Mouse (Mus musculus): ENCODE data around the gene Cx3cl1. TPM values are rescaled to one million over a fixed set of nuclear protein-coding genes. Genes with fewer than 3 reads are reported as not detected.

Gene Cx3cl1
- polyA plus RNA-seq, 1 experiment from 2014 or later: 4.5 TPM

DNA sequence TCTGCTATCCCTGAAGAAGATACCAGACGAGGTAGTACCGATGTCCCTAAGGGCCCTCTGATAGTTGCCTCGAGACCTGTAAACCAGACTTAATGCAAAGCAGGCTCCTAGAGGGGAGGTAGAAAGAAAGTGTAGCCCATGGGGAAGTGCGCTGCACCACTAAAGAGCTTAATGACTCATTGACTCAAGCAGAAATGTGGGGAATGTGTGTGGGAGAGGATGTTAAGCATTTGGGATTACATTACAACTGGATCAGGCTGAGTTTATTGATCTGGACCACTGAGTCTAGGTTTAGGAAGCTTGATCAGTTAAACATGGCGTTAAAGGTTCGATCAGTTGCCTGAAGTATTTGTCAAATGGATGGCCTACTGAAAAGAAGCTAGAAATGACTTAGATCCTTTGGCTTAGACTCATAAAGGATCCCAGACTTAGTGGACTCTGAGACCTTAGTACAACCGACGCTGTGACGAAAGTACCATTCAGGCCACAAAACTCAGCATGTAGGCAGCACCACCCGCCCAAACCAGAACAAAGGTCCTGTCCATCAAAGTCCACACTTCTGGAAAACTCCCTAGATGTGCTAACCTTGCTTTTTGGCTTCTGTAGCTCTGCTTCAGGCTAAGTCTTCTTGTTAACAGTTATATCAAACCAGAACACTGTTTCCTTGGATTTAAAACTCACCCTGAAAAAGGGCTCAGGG lies 17.6 kb downstream of the Cx3cl1 start:
- Histone ChIP-seq H3K9me3 (no peaks in the 10 kb centered on the region), H3K36me3 (replicated peaks) (no peaks in the 10 kb centered on the region), H3K27me3 (replicated peaks; ENCODE audit: low read depth, poor library complexity, severe bottlenecking) (no peaks in the 10 kb centered on the region), H3K4me1 (peaks cover 14% of the 10 kb centered on the region), H3K27ac (replicated peaks) (no peak overlapping the region), H3K4me3 (no peak overlapping the region)
- 67% methylated on average over 10 of the region's 10 CpGs for WGBS
- DNase-seq (ENCODE audit: low spot score): no peak

- H3K4me3 ChIP-seq: no peak overlapping the region
- no peaks in the 10 kb centered on the region for H3K4me1 ChIP-seq
- no peak for DNase-seq (ENCODE audit: low spot score)
- no peaks in the 10 kb centered on the region for H3K27me3 ChIP-seq (replicated peaks; ENCODE audit: low read depth, poor library complexity, severe bottlenecking)
- no peaks in the 10 kb centered on the region for H3K9me3 ChIP-seq
- 92% methylated on average over 4 of the region's 4 CpGs for WGBS
- no peak overlapping the region for H3K27ac ChIP-seq (replicated peaks)
- no peaks in the 10 kb centered on the region for H3K36me3 ChIP-seq (replicated peaks)
Observed at GRCm38 (mm10) chr8:94794368-94794767, 22.6 kb downstream of the Cx3cl1 start.

GRCm38 (mm10) chr8:94794782-94795181 lies 23.0 kb downstream of the Cx3cl1 start:
- H3K27me3 ChIP-seq (replicated peaks; ENCODE audit: low read depth, poor library complexity, severe bottlenecking): no peaks in the 10 kb centered on the region
- H3K4me1 ChIP-seq: no peaks in the 10 kb centered on the region
- H3K36me3 ChIP-seq (replicated peaks): no peaks in the 10 kb centered on the region
- no peak overlapping the region for H3K4me3 ChIP-seq
- 96% methylated on average over 2 of the region's 2 CpGs for WGBS
- no peak overlapping the region for H3K27ac ChIP-seq (replicated peaks)
- H3K9me3 ChIP-seq: no peaks in the 10 kb centered on the region
- DNase-seq (ENCODE audit: low spot score): no peak

- WGBS: 65% methylated on average over 7 of the region's 7 CpGs
- Histone ChIP-seq H3K4me3 (no peak overlapping the region), H3K4me1 (peaks cover 9% of the 10 kb centered on the region), H3K27me3 (replicated peaks; ENCODE audit: low read depth, poor library complexity, severe bottlenecking) (no peaks in the 10 kb centered on the region), H3K27ac (replicated peaks) (no peak overlapping the region), H3K36me3 (replicated peaks) (no peaks in the 10 kb centered on the region), H3K9me3 (no peaks in the 10 kb centered on the region)
- DNase-seq (ENCODE audit: low spot score): peak; percentile 71
Observed at GRCm38 (mm10) chr8:94800278-94800968, 28.6 kb downstream of the Cx3cl1 start.

DNA sequence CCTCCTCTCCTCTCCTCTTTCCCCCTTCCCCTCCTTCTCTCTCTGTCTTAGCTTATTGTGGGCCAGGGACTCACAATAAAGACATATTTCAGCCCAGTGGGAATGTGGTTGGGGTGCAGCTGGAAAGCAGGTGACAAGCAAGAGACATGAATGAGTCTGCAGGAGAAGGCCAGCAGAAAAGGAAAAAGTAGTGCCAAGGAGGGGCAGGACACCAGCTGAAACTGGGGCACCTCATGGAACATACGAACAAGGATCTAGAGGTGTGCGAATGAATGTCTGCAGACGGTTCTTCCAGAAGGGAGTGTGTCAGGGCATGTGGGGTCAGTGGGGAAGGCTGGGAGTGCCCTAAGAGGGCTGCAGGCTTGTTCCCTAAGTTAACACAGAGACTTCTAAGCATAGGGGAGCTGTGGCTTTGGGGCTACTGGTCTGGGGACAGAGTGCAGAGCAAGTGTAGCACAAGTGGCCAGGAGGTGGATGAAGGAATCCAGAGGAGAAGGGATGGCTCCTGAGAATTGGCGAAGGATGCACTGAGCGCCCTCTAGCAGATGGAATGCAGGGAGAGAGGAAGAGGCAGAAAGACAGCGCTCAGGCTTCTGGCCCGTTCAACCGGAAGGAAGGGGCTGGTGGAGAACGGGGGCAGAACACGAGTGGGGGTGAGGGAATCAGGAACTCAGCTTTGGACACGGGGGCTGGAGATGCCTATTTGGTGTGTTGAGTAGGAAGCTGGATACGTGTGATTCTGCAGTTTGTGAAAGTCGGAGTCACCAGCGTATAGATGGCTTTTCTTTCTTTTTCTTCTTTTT lies 29.7 kb downstream of the Cx3cl1 start:
- no peak for DNase-seq (ENCODE audit: low spot score)
- 46% methylated on average over 14 of the region's 14 CpGs for WGBS
- no peak overlapping the region for H3K27ac ChIP-seq (replicated peaks)
- H3K4me3 ChIP-seq: no peak overlapping the region
- peaks cover 9% of the 10 kb centered on the region for H3K4me1 ChIP-seq
- H3K36me3 ChIP-seq (replicated peaks): no peaks in the 10 kb centered on the region
- no peaks in the 10 kb centered on the region for H3K27me3 ChIP-seq (replicated peaks; ENCODE audit: low read depth, poor library complexity, severe bottlenecking)
- no peaks in the 10 kb centered on the region for H3K9me3 ChIP-seq

GRCm38 (mm10) chr8:94802375-94802774 lies 30.6 kb downstream of the Cx3cl1 start:
- Histone ChIP-seq H3K36me3 (replicated peaks) (no peaks in the 10 kb centered on the region), H3K27me3 (replicated peaks; ENCODE audit: low read depth, poor library complexity, severe bottlenecking) (no peaks in the 10 kb centered on the region), H3K27ac (replicated peaks) (no peak overlapping the region), H3K4me3 (no peak overlapping the region), H3K4me1 (peaks cover 9% of the 10 kb centered on the region), H3K9me3 (no peaks in the 10 kb centered on the region)
- 76% methylated on average over 4 of the region's 4 CpGs for WGBS
- DNase-seq (ENCODE audit: low spot score): no peak

DNA sequence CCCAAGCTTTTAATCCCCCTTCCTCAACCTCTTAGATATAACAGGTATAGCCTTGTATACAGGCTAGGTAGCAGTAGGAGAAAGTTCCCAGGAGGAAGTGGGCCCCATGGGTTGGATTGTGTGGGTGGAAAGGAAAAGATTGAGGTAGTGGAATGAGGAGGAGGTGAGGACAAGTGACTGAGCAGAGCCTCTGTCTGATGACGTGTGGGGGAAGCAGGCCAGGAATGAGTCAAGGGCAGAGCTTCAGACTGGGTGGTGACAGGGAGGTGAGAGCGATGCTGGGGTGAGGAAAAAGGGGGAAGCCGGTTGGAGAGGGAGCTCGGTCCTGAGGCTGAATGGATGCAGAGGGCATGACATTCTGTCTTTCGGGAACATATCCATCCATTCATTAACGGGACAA lies 31.7 kb downstream of the Cx3cl1 start:
- DNase-seq (ENCODE audit: low spot score): no peak
- H3K4me1 ChIP-seq: peaks cover 12% of the 10 kb centered on the region
- H3K27ac ChIP-seq (replicated peaks): no peak overlapping the region
- H3K27me3 ChIP-seq (replicated peaks; ENCODE audit: low read depth, poor library complexity, severe bottlenecking): no peaks in the 10 kb centered on the region
- 77% methylated on average over 6 of the region's 6 CpGs for WGBS
- H3K4me3 ChIP-seq: no peak overlapping the region
- no peaks in the 10 kb centered on the region for H3K9me3 ChIP-seq
- no peaks in the 10 kb centered on the region for H3K36me3 ChIP-seq (replicated peaks)

DNA sequence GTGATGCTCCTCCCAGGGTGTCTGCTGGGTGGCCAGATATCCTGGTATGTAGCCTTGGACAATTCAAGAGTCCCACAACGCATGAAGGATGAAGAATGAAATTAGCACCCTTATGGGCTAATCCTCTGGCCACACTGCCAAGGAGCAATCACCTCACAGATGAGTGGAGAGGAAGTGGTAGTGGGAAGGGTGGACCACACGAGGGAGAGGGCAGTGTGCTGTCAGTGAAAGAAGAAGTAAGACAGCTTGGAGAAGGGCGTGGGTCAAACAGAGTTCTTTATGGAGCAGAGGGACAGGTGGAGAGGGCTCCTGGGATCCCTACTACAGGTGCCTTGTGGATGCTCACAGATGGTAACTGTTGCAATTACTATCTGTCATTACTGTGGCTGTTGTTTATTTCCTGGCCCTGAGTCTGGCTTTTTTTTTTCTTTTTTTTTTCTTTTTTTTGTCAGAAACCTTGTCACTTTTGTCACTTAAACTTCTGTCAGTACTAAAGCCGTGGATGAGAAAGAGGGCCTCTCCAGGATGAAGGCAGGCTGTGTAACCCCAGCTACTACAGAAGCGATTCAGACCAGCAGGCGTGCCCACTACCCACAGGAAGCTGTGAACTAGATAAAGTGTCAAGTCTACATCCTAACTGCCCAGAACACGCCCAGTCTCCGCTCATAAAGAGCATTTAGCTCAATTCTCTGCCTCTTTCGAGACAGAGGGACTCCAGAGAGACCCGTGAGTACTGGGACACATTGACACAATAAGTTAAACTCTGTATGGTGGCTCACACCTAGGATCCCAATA lies 32.9 kb downstream of the Cx3cl1 start:
- H3K9me3 ChIP-seq: no peaks in the 10 kb centered on the region
- peaks cover 12% of the 10 kb centered on the region for H3K4me1 ChIP-seq
- no peak overlapping the region for H3K4me3 ChIP-seq
- no peak for DNase-seq (ENCODE audit: low spot score)
- WGBS: 78% methylated on average over 10 of the region's 10 CpGs
- H3K36me3 ChIP-seq (replicated peaks): no peaks in the 10 kb centered on the region
- H3K27ac ChIP-seq (replicated peaks): no peak overlapping the region
- no peaks in the 10 kb centered on the region for H3K27me3 ChIP-seq (replicated peaks; ENCODE audit: low read depth, poor library complexity, severe bottlenecking)

- Histone ChIP-seq H3K36me3 (replicated peaks) (no peaks in the 10 kb centered on the region), H3K27ac (replicated peaks) (no peak overlapping the region), H3K4me3 (no peak overlapping the region), H3K4me1 (peaks cover 12% of the 10 kb centered on the region), H3K9me3 (no peaks in the 10 kb centered on the region), H3K27me3 (replicated peaks; ENCODE audit: low read depth, poor library complexity, severe bottlenecking) (no peaks in the 10 kb centered on the region)
- whole genome bisulfite sequencing: 76% methylated on average over 4 of the region's 4 CpGs
- DNase-seq (ENCODE audit: low spot score): no peak
Observed at GRCm38 (mm10) chr8:94805811-94806210, 34.0 kb downstream of the Cx3cl1 start.

GRCm38 (mm10) chr8:94807506-94807905 lies 35.7 kb downstream of the Cx3cl1 start:
- Histone ChIP-seq H3K27me3 (replicated peaks; ENCODE audit: low read depth, poor library complexity, severe bottlenecking) (no peaks in the 10 kb centered on the region), H3K36me3 (replicated peaks) (no peaks in the 10 kb centered on the region), H3K27ac (replicated peaks) (no peak overlapping the region), H3K9me3 (no peaks in the 10 kb centered on the region), H3K4me3 (no peak overlapping the region), H3K4me1 (peaks cover 6% of the 10 kb centered on the region)
- no peak for DNase-seq (ENCODE audit: low spot score)
- WGBS: 66% methylated on average over 7 of the region's 7 CpGs

DNA sequence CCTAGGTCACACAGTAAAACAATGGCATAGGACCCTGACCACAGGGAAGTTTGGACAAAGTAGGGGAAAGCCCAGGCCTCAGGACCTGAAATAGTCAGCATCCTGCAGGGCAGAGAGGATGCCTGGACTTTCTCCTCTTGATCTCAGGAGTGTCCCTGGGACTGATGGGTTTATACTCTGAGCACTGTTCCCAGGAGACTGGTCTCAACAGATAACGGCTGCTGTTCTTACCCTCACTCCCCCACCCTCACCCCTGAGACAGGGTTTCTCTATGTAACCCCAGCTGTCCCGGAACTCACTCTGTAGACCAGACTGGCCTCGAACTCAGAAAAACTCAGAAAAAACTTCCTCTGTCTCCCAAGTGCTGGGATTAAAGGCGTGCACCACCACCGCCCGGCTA lies 36.6 kb downstream of the Cx3cl1 start:
- Histone ChIP-seq H3K27ac (replicated peaks) (no peak overlapping the region), H3K36me3 (replicated peaks) (no peaks in the 10 kb centered on the region), H3K9me3 (no peaks in the 10 kb centered on the region), H3K27me3 (replicated peaks; ENCODE audit: low read depth, poor library complexity, severe bottlenecking) (no peaks in the 10 kb centered on the region), H3K4me1 (peaks cover 9% of the 10 kb centered on the region), H3K4me3 (no peak overlapping the region)
- DNase-seq (ENCODE audit: low spot score): no peak
- 84% methylated on average over 6 of the region's 6 CpGs for WGBS

- Histone ChIP-seq H3K9me3 (no peaks in the 10 kb centered on the region), H3K27ac (replicated peaks) (no peak within 1 kb of the TSS), H3K27me3 (replicated peaks; ENCODE audit: low read depth, poor library complexity, severe bottlenecking) (no peaks in the 10 kb centered on the region), H3K4me1 (peaks cover 9% of the 10 kb centered on the region), H3K4me3 (no peak within 1 kb of the TSS), H3K36me3 (replicated peaks) (no peaks in the 10 kb centered on the region)
- 69% methylated on average over 3 of the region's 3 CpGs for WGBS
- DNase-seq (ENCODE audit: low spot score): no peak
Observed at GRCm38 (mm10) chr8:94810153-94810552, 38.3 kb downstream of the Cx3cl1 start, which contains the start of gene Ccl17. Gene Ccl17 (plus strand): TSS chr8:94810453.

All from embryonic facial prominence, embryonic 10.5 days (tissue).